Mouse (Mus musculus) liver, postnatal 0 days (tissue): ENCODE measurements around the gene Ciz1. TPM values are rescaled to one million over a fixed set of nuclear protein-coding genes. Genes with fewer than 3 reads are reported as not detected.

Experiments
- ATAC-seq: fragments of 200-750 bp; cut with Nextera tagmentation; 2 replicates; pipeline ENCODE4 v1.8.0; 2017; ENCODE audit warnings: mild to moderate bottlenecking, moderate library complexity
- DNase-seq: peaks from one replicate; pipeline ENCODE4 v3.0.0-alpha.2; 2016
- H3K27ac ChIP-seq: fragments of 300-500 bp; sonication (generic); 2 replicates; pipeline ENCODE4 v1.5.1; 2014; ENCODE audit warnings: antibody characterized with exemption, moderate library complexity, mild to moderate bottlenecking, low read depth
- H3K27me3 ChIP-seq: fragments of 300-500 bp; sonication (generic); 2 replicates; pipeline ENCODE4 v1.6.1; 2014; ENCODE audit warnings: low read length, control low read depth, mixed read lengths; ENCODE audit not compliant: insufficient read depth
- H3K36me3 ChIP-seq: fragments of 300-500 bp; sonication (generic); replicated peaks from 2 replicates; pipeline ENCODE4 v1.6.1; 2014; ENCODE audit warnings: mild to moderate bottlenecking, control low read depth, low read length, moderate library complexity, mixed read lengths; ENCODE audit not compliant: insufficient read depth
- H3K4me1 ChIP-seq: fragments of 300-500 bp; sonication (generic); 2 replicates; pipeline ENCODE4 v1.6.1; 2014; ENCODE audit warnings: antibody characterized with exemption, mild to moderate bottlenecking, control low read depth; ENCODE audit not compliant: insufficient read depth
- H3K4me2 ChIP-seq: fragments of 300-500 bp; sonication (generic); 2 replicates; pipeline ENCODE4 v1.6.1; 2014; ENCODE audit warnings: low read depth, mild to moderate bottlenecking, low read length, moderate library complexity, mixed read lengths
- H3K4me3 ChIP-seq: fragments of 300-500 bp; sonication (generic); 2 replicates; pipeline ENCODE4 v1.5.1; 2014; ENCODE audit warnings: low read depth, low read length
- H3K9ac ChIP-seq: fragments of 300-500 bp; sonication (generic); replicated peaks from 2 replicates; pipeline ENCODE4 v1.6.1; 2014; ENCODE audit warnings: mild to moderate bottlenecking, moderate library complexity
- H3K9me3 ChIP-seq: fragments of 300-500 bp; sonication (generic); 2 replicates; pipeline ENCODE4 v1.6.1; 2016; ENCODE audit warnings: mild to moderate bottlenecking, control low read depth, low read length, mixed read lengths
- CTCF ChIP-seq: sonication (generic); IDR thresholded peaks from 2 replicates; pipeline ENCODE4 v1.5.1; 2016; ENCODE audit warnings: antibody characterized with exemption, low read depth
- EP300 ChIP-seq: IDR thresholded peaks from 2 replicates; pipeline ENCODE4 v1.6.1; 2016; ENCODE audit warnings: antibody characterized with exemption, low read depth, mild to moderate bottlenecking
- WGBS: fragments of 180-500 bp; shearing (Covaris S2); extraction: QIAGEN DNeasy Blood & Tissue Kit; methylation state at CpG from one replicate; pipeline ENCODE4 v1.1.7; 2014; ENCODE audit not compliant: insufficient replicate concordance; 5-methylcytosine and 5-hydroxymethylcytosine counted together
- polyA plus RNA-seq: library from polyadenylated mRNA; unstranded; fragments of >200 nt; fragmentation: Nextera tagmentation; extraction: Ambion mirVana; gene quantifications from 2 replicates; pipeline ENCODE4 v1.2.1, GENCODE M21; 2015

The Ciz1 gene
- polyA plus RNA-seq, 1 experiment from 2014 or later = 9.0 TPM

DNA sequence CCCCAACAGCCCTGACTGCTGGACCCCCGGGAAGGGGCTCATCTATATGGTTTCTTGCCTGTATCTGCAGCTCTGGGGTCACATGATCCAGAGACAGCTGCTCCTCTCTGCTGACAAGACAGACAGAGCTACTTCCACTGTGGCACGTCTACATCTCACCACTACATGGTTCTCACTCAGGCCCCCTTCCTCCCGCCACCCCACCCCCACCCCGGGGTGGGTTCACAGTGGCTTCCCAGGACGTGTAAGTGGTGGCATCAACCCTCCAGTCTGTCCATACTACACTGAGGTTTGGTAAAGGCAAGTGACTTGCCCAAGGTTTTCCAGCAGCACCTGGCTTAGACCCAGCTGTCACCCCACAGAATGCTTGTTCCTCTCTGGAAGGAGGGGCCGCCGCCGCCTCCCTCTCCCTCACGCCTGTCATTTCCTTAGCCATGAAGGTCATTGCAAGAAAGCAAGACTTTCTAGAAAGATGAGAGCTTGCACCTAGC, 611 bp upstream of the Ciz1 start:
- no peak overlapping the region for H3K4me3 ChIP-seq
- no peaks in the 10 kb centered on the region for H3K36me3 ChIP-seq
- no peaks in the 10 kb centered on the region for H3K9me3 ChIP-seq
- no peak overlapping the region for H3K4me2 ChIP-seq
- ATAC-seq = no peak
- peaks cover 16% of the 10 kb centered on the region for H3K4me1 ChIP-seq
- no peak for TF ChIP-seq EP300
- no peak for TF ChIP-seq CTCF
- peaks cover 22% of the 10 kb centered on the region for H3K27me3 ChIP-seq
- WGBS = 42% methylated on average over 9 of the region's 9 CpGs
- no peak for DNase-seq
- H3K9ac ChIP-seq = no peak overlapping the region
- no peak overlapping the region for H3K27ac ChIP-seq

DNA sequence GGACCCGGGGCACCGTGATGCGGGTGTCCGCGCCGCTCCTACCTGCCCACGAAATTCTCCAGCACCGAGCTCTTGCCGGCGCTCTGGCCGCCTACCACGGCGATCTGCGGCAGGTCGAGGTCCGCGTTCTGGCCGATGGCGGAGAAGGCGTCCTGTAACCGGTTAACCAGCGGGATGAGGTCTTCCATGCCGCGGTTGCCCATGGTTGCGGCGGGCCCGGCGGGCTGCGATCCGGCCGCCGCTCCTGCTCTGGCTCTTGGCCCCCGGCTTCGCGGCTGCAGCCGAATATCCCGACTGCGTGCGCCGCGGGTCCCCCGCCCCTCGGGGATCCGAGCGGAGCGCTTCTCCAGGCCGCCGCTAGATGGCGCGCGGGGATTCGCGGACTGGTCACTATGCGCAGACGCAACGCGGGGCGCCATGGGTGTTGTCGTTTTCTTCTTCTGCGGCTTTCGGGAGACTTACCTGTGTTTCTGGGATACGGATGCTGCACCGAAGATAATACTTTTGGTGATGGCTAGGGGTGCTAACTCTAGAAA, 948 bp downstream of the Ciz1 start, which contains the start of gene Dnm1:
Dnm1 (minus strand) TSS at position 332 of the 536 bp plus-strand sequence.
- Histone ChIP-seq H3K4me3 (peak within 1 kb of the TSS; percentile 59), H3K4me2 (peak within 1 kb of the TSS; percentile 97), H3K4me1 (peaks cover 16% of the 10 kb centered on the region), H3K9me3 (no peaks in the 10 kb centered on the region), H3K27ac (no peak within 1 kb of the TSS), H3K36me3 (no peaks in the 10 kb centered on the region), H3K9ac (peak within 1 kb of the TSS; percentile 42), H3K27me3 (peaks cover 22% of the 10 kb centered on the region)
- WGBS = 1% methylated on average over 58 of the region's 63 CpGs
- ATAC-seq (peak; percentile 89), DNase-seq (peak; percentile 91)
- TF ChIP-seq CTCF (peak; percentile 97), EP300 (no peak)

DNA sequence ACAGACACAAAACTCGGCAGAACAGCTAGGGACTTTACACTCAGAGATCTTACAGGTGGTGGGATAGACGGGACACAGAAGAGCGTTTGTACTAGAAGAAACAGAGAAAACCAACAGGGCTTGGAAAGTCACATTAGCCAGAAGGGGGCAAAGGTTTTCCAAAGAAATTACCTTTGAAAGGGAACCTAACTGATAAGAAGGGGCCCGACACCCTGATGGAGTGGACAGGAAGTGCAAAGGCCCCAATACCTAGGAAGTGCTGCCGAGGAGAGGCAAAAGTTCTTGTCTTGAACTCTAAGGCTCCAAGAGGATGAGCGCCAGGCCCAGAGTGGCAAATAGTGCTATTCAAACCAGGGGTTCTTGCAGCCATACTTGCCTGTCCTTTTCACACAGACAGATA, 1.7 kb downstream of the Ciz1 start:
- 49% methylated on average over 6 of the region's 6 CpGs for WGBS
- no peak overlapping the region for H3K27ac ChIP-seq
- ATAC-seq = no peak

DNA sequence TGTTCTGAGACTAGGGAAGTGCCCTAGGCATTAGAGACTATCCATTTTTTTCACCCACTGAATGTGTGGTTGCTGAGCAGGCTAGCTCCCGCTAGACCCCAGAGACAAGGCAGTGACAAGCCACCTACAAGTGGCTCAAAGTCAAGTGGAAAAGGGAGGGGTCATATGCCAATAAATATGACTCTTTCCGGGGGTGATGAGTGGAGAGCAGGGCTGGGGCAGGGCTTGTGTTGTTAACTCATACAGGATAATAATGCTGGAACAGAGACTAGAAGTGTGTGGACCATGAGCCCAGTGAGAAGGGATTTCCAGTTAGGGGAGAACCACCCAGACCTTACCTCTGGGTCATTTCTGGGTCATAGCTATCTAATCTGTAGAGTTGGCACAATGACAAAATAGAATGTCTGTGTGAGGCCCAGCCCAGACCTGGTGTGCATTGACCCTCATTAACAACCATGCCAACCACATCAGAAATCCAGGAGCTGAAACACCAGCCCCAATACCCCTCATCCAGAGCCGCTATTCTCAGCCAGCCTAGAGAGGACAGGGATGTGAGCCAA, 2.3 kb downstream of the Ciz1 start:
- peaks cover 22% of the 10 kb centered on the region for H3K27me3 ChIP-seq
- 80% methylated on average over 3 of the region's 3 CpGs for WGBS
- TF ChIP-seq CTCF = no peak
- H3K4me2 ChIP-seq = no peak overlapping the region
- no peaks in the 10 kb centered on the region for H3K9me3 ChIP-seq
- no peak overlapping the region for H3K27ac ChIP-seq
- no peak for DNase-seq
- no peak for ATAC-seq
- H3K4me1 ChIP-seq = peaks cover 16% of the 10 kb centered on the region
- H3K4me3 ChIP-seq = no peak overlapping the region
- H3K9ac ChIP-seq = no peak overlapping the region
- H3K36me3 ChIP-seq = no peaks in the 10 kb centered on the region

More for the DNA sequence above, 1.7 kb downstream of the Ciz1 start:
- Histone ChIP-seq H3K4me3 (no peak overlapping the region), H3K4me1 (peaks cover 16% of the 10 kb centered on the region), H3K4me2 (no peak overlapping the region), H3K27me3 (peaks cover 22% of the 10 kb centered on the region), H3K9me3 (no peaks in the 10 kb centered on the region), H3K36me3 (no peaks in the 10 kb centered on the region), H3K9ac (no peak overlapping the region)
- TF ChIP-seq CTCF = no peak
- TF ChIP-seq EP300 = no peak
- no peak for DNase-seq

DNA sequence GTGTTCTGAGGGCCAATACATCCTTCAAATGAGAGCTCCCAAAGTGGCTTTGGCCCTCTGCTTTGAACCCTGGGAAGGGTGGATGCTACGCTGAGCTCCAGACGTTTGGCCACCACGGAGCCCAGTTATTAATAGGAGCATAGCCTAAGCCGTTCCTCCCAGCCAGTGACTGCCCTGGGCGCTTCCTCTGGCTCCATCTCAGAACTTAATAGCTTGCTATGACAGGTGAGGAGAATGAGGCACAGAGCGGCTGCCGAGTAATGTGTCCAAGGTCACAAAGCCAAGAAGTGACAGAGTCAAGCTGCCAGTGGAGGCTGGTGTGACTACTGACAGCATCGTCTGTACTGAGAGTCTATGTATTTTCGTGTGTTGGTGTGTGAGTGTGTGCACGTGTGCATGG, 4.1 kb downstream of the Ciz1 start:
- no peaks in the 10 kb centered on the region for H3K36me3 ChIP-seq
- H3K4me2 ChIP-seq = no peak overlapping the region
- H3K27me3 ChIP-seq = peaks cover 19% of the 10 kb centered on the region
- peaks cover 23% of the 10 kb centered on the region for H3K4me1 ChIP-seq
- no peak overlapping the region for H3K4me3 ChIP-seq
- DNase-seq (no peak), ATAC-seq (no peak)
- 74% methylated on average over 10 of the region's 10 CpGs for WGBS
- no peak overlapping the region for H3K27ac ChIP-seq
- no peak overlapping the region for H3K9ac ChIP-seq
- no peak for TF ChIP-seq CTCF
- no peak for TF ChIP-seq EP300
- no peaks in the 10 kb centered on the region for H3K9me3 ChIP-seq

DNA sequence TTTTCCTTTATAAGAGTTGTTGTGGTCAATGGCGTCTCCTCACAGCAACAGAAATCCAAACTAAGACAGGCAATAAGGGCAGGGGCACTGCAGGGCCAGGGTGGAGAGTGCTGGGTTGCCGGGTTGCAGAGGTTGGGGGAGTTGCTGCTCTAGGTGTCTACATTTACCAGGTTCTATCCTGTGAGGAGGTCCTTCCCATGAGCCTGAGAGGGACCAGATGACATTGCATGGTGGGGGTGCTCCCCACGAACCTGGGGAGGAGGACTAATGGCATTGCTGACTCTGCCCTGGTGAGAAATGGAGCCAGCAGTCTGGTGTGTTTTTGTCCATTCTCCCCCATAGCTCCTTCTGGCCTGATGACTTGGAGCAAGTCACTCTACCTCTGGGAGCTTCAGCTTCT, 5.6 kb downstream of the Ciz1 start:
- Histone ChIP-seq H3K9ac (no peak overlapping the region), H3K4me3 (no peak overlapping the region), H3K27ac (no peak overlapping the region), H3K4me2 (no peak overlapping the region), H3K9me3 (no peaks in the 10 kb centered on the region), H3K4me1 (peaks cover 27% of the 10 kb centered on the region), H3K36me3 (no peaks in the 10 kb centered on the region), H3K27me3 (peaks cover 4% of the 10 kb centered on the region)
- no peak for DNase-seq
- ATAC-seq = no peak
- 66% methylated on average over 3 of the region's 3 CpGs for WGBS
- TF ChIP-seq CTCF (no peak), EP300 (no peak)
